Mouse (Mus musculus) E14TG2a.4 (cell line): Measurements from ENCODE around the gene Fam155a.

Experiments used
- CTCF ChIP-seq: conservative IDR thresholded peaks from 2 replicates; pipeline ENCODE4 v1.5.1; 2014; ENCODE audit warnings: low read length
- POU5F1 ChIP-seq: IDR thresholded peaks from 2 replicates; pipeline ENCODE4 v1.6.1; 2014; ENCODE audit warnings: low read length, borderline replicate concordance

GRCm38 (mm10) chr8:9482565-9482964, 288.4 kb downstream of the Fam155a start:
- TF ChIP-seq CTCF: no peak
- no peak for TF ChIP-seq POU5F1
